Mouse (Mus musculus): ENCODE data around the gene Clcnkb. TPM values are rescaled to one million over a fixed set of nuclear protein-coding genes. Genes with fewer than 3 reads are reported as not detected.
A peak's percentile ranks its signal among the peaks of the same experiment; 100 is the strongest.

The Clcnkb gene
- polyA plus RNA-seq, 1 experiment from 2014 or later = not detected

- no peak for ATAC-seq (ENCODE audit: insufficient number of reproducible peaks, insufficient read depth, low FRiP score, low read depth)
- Histone ChIP-seq H3K27me3 (ENCODE audit: control insufficient read depth, insufficient read depth, low read length) (no peaks in the 10 kb centered on the region), H3K27ac (ENCODE audit: low read length) (no peak overlapping the region), H3K4me3 (ENCODE audit: low read depth, low read length) (no peak overlapping the region), H3K36me3 (ENCODE audit: control insufficient read depth, insufficient read depth, low read length) (no peaks in the 10 kb centered on the region), H3K4me2 (replicated peaks; ENCODE audit: low read depth, low read length) (no peak overlapping the region), H3K9me3 (ENCODE audit: control insufficient read depth, low read depth, low read length) (no peaks in the 10 kb centered on the region), H3K9ac (replicated peaks; ENCODE audit: low read depth, low read length) (no peak overlapping the region), H3K4me1 (ENCODE audit: control insufficient read depth, insufficient read depth, low read length) (peaks cover 17% of the 10 kb centered on the region)
- 73% methylated on average over 6 of the region's 6 CpGs for WGBS
Observed at GRCm38 (mm10) chr4:141429381-141429780, 13.6 kb upstream of the Clcnkb start.

DNA sequence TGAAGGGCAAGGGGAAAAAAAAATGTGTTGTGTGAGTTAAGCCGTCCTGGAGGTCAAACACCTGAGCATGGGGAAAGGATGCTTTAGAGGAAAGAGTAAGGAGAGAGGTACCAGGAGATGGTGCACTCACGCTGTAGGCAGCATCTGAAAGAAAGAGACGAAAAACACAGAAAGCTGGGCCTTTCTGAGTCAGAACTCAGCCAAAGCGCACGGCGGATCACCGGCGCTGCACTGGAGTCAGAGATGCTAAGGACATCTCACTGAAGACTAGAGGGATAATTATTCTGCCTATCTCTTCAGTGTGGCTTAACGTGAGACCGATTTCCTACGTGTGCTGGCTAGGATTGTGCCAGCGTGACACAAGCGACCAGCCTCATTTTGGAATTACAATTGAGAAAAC is 12.1 kb upstream of the Clcnkb start:
- 86% methylated on average over 13 of the region's 13 CpGs for WGBS
- no peak overlapping the region for H3K4me3 ChIP-seq (ENCODE audit: low read depth, low read length)
- H3K9me3 ChIP-seq (ENCODE audit: control insufficient read depth, low read depth, low read length) = no peaks in the 10 kb centered on the region

GRCm38 (mm10) chr4:141426796-141427745 is 11.3 kb upstream of the Clcnkb start:
- Histone ChIP-seq H3K27ac (ENCODE audit: low read length) (no peak overlapping the region), H3K4me3 (ENCODE audit: low read depth, low read length) (no peak overlapping the region), H3K27me3 (ENCODE audit: control insufficient read depth, insufficient read depth, low read length) (no peaks in the 10 kb centered on the region), H3K9ac (replicated peaks; ENCODE audit: low read depth, low read length) (no peak overlapping the region), H3K4me2 (replicated peaks; ENCODE audit: low read depth, low read length) (no peak overlapping the region), H3K4me1 (ENCODE audit: control insufficient read depth, insufficient read depth, low read length) (peaks cover 17% of the 10 kb centered on the region), H3K36me3 (ENCODE audit: control insufficient read depth, insufficient read depth, low read length) (no peaks in the 10 kb centered on the region), H3K9me3 (ENCODE audit: control insufficient read depth, low read depth, low read length) (no peaks in the 10 kb centered on the region)
- 62% methylated on average over 10 of the region's 10 CpGs for WGBS
- ATAC-seq (ENCODE audit: insufficient number of reproducible peaks, insufficient read depth, low FRiP score, low read depth) = no peak

More for the DNA sequence above, 12.1 kb upstream of the Clcnkb start:
- H3K9ac ChIP-seq (replicated peaks; ENCODE audit: low read depth, low read length) = no peak overlapping the region
- peaks cover 17% of the 10 kb centered on the region for H3K4me1 ChIP-seq (ENCODE audit: control insufficient read depth, insufficient read depth, low read length)
- no peak overlapping the region for H3K4me2 ChIP-seq (replicated peaks; ENCODE audit: low read depth, low read length)
- no peak for ATAC-seq (ENCODE audit: insufficient number of reproducible peaks, insufficient read depth, low FRiP score, low read depth)
- no peaks in the 10 kb centered on the region for H3K36me3 ChIP-seq (ENCODE audit: control insufficient read depth, insufficient read depth, low read length)
- no peaks in the 10 kb centered on the region for H3K27me3 ChIP-seq (ENCODE audit: control insufficient read depth, insufficient read depth, low read length)
- H3K27ac ChIP-seq (ENCODE audit: low read length) = no peak overlapping the region

GRCm38 (mm10) chr4:141425484-141426479 is 10.0 kb upstream of the Clcnkb start:
- ATAC-seq (ENCODE audit: insufficient number of reproducible peaks, insufficient read depth, low FRiP score, low read depth) = peak; percentile 75
- WGBS = 3% methylated on average over 36 of the region's 36 CpGs

GRCm38 (mm10) chr4:141423691-141424431 is 8.0 kb upstream of the Clcnkb start:
- Histone ChIP-seq H3K4me3 (ENCODE audit: low read depth, low read length) (no peak overlapping the region), H3K9me3 (ENCODE audit: control insufficient read depth, low read depth, low read length) (no peaks in the 10 kb centered on the region), H3K36me3 (ENCODE audit: control insufficient read depth, insufficient read depth, low read length) (no peaks in the 10 kb centered on the region), H3K4me2 (replicated peaks; ENCODE audit: low read depth, low read length) (no peak overlapping the region), H3K27me3 (ENCODE audit: control insufficient read depth, insufficient read depth, low read length) (no peaks in the 10 kb centered on the region), H3K27ac (ENCODE audit: low read length) (no peak overlapping the region), H3K9ac (replicated peaks; ENCODE audit: low read depth, low read length) (no peak overlapping the region), H3K4me1 (ENCODE audit: control insufficient read depth, insufficient read depth, low read length) (peaks cover 33% of the 10 kb centered on the region)
- no peak for ATAC-seq (ENCODE audit: insufficient number of reproducible peaks, insufficient read depth, low FRiP score, low read depth)
- 86% methylated on average over 13 of the region's 13 CpGs for WGBS

More at GRCm38 (mm10) chr4:141425484-141426479, 10.0 kb upstream of the Clcnkb start:
- Histone ChIP-seq H3K27ac (ENCODE audit: low read length) (peak overlapping the region; percentile 27; the same call in 1 of the 2 replicates), H3K27me3 (ENCODE audit: control insufficient read depth, insufficient read depth, low read length) (no peaks in the 10 kb centered on the region), H3K4me2 (replicated peaks; ENCODE audit: low read depth, low read length) (peak overlapping the region; percentile 84), H3K4me1 (ENCODE audit: control insufficient read depth, insufficient read depth, low read length) (peaks cover 25% of the 10 kb centered on the region), H3K9me3 (ENCODE audit: control insufficient read depth, low read depth, low read length) (no peaks in the 10 kb centered on the region), H3K4me3 (ENCODE audit: low read depth, low read length) (peak overlapping the region; percentile 33), H3K36me3 (ENCODE audit: control insufficient read depth, insufficient read depth, low read length) (no peaks in the 10 kb centered on the region), H3K9ac (replicated peaks; ENCODE audit: low read depth, low read length) (no peak overlapping the region)

DNA sequence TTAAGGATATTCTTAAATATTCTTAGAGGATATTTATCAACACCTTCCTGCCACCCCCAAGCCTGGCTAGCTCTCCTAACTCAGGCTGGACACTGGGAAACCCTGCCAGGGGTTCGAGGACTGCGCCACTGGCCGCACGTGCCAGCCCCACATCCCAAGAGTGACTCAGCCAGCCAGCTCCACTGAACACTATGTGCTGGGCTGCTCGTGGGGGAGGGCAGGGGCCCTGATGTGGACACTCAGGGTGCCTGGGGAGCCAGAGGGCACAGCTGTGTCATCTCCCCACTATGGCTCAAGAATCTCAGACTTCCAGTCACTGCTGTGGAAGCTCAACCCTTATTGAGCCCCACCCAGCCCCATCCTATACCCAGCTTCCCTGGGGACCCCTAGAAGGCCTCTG is 7.5 kb upstream of the Clcnkb start:
- H3K4me3 ChIP-seq (ENCODE audit: low read depth, low read length) = no peak overlapping the region
- no peak overlapping the region for H3K27ac ChIP-seq (ENCODE audit: low read length)
- no peak for ATAC-seq (ENCODE audit: insufficient number of reproducible peaks, insufficient read depth, low FRiP score, low read depth)
- H3K27me3 ChIP-seq (ENCODE audit: control insufficient read depth, insufficient read depth, low read length) = no peaks in the 10 kb centered on the region
- H3K9ac ChIP-seq (replicated peaks; ENCODE audit: low read depth, low read length) = no peak overlapping the region
- H3K36me3 ChIP-seq (ENCODE audit: control insufficient read depth, insufficient read depth, low read length) = no peaks in the 10 kb centered on the region
- peaks cover 33% of the 10 kb centered on the region for H3K4me1 ChIP-seq (ENCODE audit: control insufficient read depth, insufficient read depth, low read length)
- no peak overlapping the region for H3K4me2 ChIP-seq (replicated peaks; ENCODE audit: low read depth, low read length)
- no peaks in the 10 kb centered on the region for H3K9me3 ChIP-seq (ENCODE audit: control insufficient read depth, low read depth, low read length)
- WGBS = 87% methylated on average over 5 of the region's 5 CpGs

DNA sequence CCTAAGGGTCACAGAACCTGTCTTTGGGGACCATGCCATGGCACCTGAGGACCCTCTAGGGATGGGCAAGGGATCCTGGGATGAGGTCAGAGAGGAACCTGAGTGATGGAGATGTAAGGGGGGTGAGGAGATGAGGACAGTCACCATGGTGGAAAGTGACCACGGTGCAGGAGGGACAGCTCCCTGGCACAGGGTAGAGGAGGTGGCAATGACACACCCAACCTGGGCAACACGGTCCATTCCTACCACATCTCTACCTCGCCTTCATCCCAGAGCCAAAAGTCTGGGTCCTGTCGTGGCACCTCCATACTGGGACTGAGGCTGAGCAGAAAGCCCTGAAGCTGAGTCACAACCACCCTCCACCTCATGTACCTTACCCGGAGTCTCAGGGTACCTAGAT is 7.0 kb upstream of the Clcnkb start:
- Histone ChIP-seq H3K27ac (ENCODE audit: low read length) (no peak overlapping the region), H3K36me3 (ENCODE audit: control insufficient read depth, insufficient read depth, low read length) (no peaks in the 10 kb centered on the region), H3K4me2 (replicated peaks; ENCODE audit: low read depth, low read length) (peak overlapping the region; percentile 4; the same call in 1 of the 2 replicates), H3K27me3 (ENCODE audit: control insufficient read depth, insufficient read depth, low read length) (no peaks in the 10 kb centered on the region), H3K9me3 (ENCODE audit: control insufficient read depth, low read depth, low read length) (no peaks in the 10 kb centered on the region), H3K4me1 (ENCODE audit: control insufficient read depth, insufficient read depth, low read length) (peaks cover 33% of the 10 kb centered on the region), H3K4me3 (ENCODE audit: low read depth, low read length) (no peak overlapping the region), H3K9ac (replicated peaks; ENCODE audit: low read depth, low read length) (no peak overlapping the region)
- no peak for ATAC-seq (ENCODE audit: insufficient number of reproducible peaks, insufficient read depth, low FRiP score, low read depth)
- WGBS = 77% methylated on average over 5 of the region's 5 CpGs

All from stomach, embryonic 14.5 days (tissue).